Mouse (Mus musculus): ENCODE measurements at regions not wholly inside any gene's neighbourhood (a gene's known extent, or its start where the extent isn't known, plus 50 kb on each side); places are given as distances from the start of the nearest gene placed in this dataset.

DNA sequence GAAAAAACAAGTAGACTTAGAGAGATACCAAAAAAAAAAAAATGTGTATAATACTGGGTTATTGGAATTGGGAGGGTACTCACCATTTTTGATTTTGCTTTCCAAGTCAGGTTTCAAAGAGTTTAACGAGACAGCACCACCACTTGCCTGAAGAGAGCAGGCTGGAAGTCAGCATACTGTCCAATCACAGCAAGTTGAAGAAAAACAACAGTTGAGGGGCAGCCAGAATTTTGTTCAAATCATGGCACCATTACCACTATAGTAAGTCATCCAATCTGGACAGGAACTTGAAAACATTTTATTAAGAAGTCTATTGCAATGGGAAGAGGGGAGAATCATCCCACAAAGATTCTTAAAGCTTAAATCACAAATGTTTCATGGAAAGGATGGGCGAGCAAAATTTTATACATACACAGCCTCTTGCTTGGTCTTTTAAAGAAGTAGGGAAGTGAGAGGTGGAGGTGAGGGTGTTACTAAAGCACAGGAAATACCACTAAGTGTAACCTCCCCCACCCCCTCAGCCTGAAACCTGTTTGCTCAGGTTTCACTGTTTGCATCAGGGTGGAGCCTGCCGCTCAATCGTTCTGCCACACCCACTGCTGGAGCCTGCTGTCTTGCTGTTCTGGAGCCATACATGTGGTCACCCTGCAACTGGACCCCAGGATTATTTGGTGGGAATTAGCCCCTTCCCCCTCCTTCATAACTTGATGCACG lies 170.7 kb upstream of the 4933412E24Rik start:
- H3K79me2 ChIP-seq (ENCODE audit: control insufficient read depth, insufficient read depth, low read length, poor library complexity) = no peaks in the 10 kb centered on the region
- no peak overlapping the region for H3K27ac ChIP-seq (ENCODE audit: control insufficient read depth, low read depth, low read length)
- H3K4me1 ChIP-seq (ENCODE audit: control insufficient read depth in 1 of 2, insufficient read depth in 2 of 2, low read length in 2 of 2) = no peaks in the 10 kb centered on the region
- H3K27me3 ChIP-seq (ENCODE audit: control insufficient read depth in 1 of 2, insufficient read depth in 2 of 2, low read length in 2 of 2) = no peaks in the 10 kb centered on the region
- H3K9ac ChIP-seq (ENCODE audit: control insufficient read depth, low read depth, low read length, poor library complexity, severe bottlenecking) = no peak overlapping the region
- H3K36me3 ChIP-seq (ENCODE audit: control insufficient read depth in 1 of 2, insufficient read depth in 2 of 2, low read length in 2 of 2) = no peaks in the 10 kb centered on the region
- TF ChIP-seq BHLHE40 (IDR thresholded peaks at IDR 0.05; ENCODE audit: borderline replicate concordance, low read depth, low read length) = no peak
- TF ChIP-seq POLR2A (IDR thresholded peaks at IDR 0.05; ENCODE audit: control insufficient read depth in 1 of 2, insufficient read depth in 1 of 2, low read depth in 1 of 2, low read length in 2 of 2, poor library complexity in 1 of 2) = no peak
- TF ChIP-seq HCFC1 (IDR thresholded peaks at IDR 0.05; ENCODE audit: low read depth, low read length) = no peak
- no peak for TF ChIP-seq UBTF (IDR thresholded peaks at IDR 0.05; ENCODE audit: borderline replicate concordance, insufficient read depth, low read depth, low read length)
- TF ChIP-seq MYB (IDR thresholded peaks at IDR 0.05; ENCODE audit: low read depth, low read length) = no peak
- no peak for TF ChIP-seq SMC3 (IDR thresholded peaks at IDR 0.05; ENCODE audit: low read depth, low read length)
- no peak for TF ChIP-seq RAD21 (IDR thresholded peaks at IDR 0.05; ENCODE audit: low read depth, low read length)
- TF ChIP-seq ETS1 (IDR thresholded peaks at IDR 0.05; ENCODE audit: low read depth, low read length) = no peak
- TF ChIP-seq MAZ (IDR thresholded peaks at IDR 0.05; ENCODE audit: low read depth, low read length) = no peak
- TF ChIP-seq SIN3A (IDR thresholded peaks at IDR 0.05; ENCODE audit: low read length) = no peak
- TF ChIP-seq MXI1 (IDR thresholded peaks at IDR 0.05; ENCODE audit: low read depth, low read length) = no peak
- no peaks in the 10 kb centered on the region for H3K9me3 ChIP-seq (replicated peaks; ENCODE audit: insufficient read depth, low read length)
- H3K4me3 ChIP-seq (ENCODE audit: control insufficient read depth in 1 of 2, insufficient read depth in 1 of 2, low read depth in 2 of 2, low read length in 2 of 2) = no peak overlapping the region
- no peak for DNase-seq (ENCODE audit: low read depth, low spot score)

GRCm38 (mm10) chr15:60141554-60142070 lies 125.2 kb upstream of the 4933412E24Rik start:
- DNase-seq (ENCODE audit: low read depth, low spot score) = peak; percentile 9
- Histone ChIP-seq H3K9me3 (replicated peaks; ENCODE audit: insufficient read depth, low read length) (no peaks in the 10 kb centered on the region), H3K27me3 (ENCODE audit: control insufficient read depth in 1 of 2, insufficient read depth in 2 of 2, low read length in 2 of 2) (no peaks in the 10 kb centered on the region), H3K27ac (ENCODE audit: control insufficient read depth, low read depth, low read length) (no peak overlapping the region), H3K79me2 (ENCODE audit: control insufficient read depth, insufficient read depth, low read length, poor library complexity) (no peaks in the 10 kb centered on the region), H3K9ac (ENCODE audit: control insufficient read depth, low read depth, low read length, poor library complexity, severe bottlenecking) (no peak overlapping the region), H3K4me3 (ENCODE audit: control insufficient read depth in 1 of 2, insufficient read depth in 1 of 2, low read depth in 2 of 2, low read length in 2 of 2) (no peak overlapping the region), H3K4me1 (ENCODE audit: control insufficient read depth in 1 of 2, insufficient read depth in 2 of 2, low read length in 2 of 2) (no peaks in the 10 kb centered on the region), H3K36me3 (ENCODE audit: control insufficient read depth in 1 of 2, insufficient read depth in 2 of 2, low read length in 2 of 2) (no peaks in the 10 kb centered on the region)
- no peak for TF ChIP-seq TBP (IDR thresholded peaks at IDR 0.05; ENCODE audit: low read depth, low read length)
- TF ChIP-seq MAFK (IDR thresholded peaks at IDR 0.05; ENCODE audit: borderline replicate concordance, low read depth, low read length) = no peak
- no peak for TF ChIP-seq MXI1 (IDR thresholded peaks at IDR 0.05; ENCODE audit: low read depth, low read length)
- no peak for TF ChIP-seq RAD21 (IDR thresholded peaks at IDR 0.05; ENCODE audit: low read depth, low read length)
- no peak for TF ChIP-seq POLR2A (IDR thresholded peaks at IDR 0.05; ENCODE audit: control insufficient read depth in 1 of 2, insufficient read depth in 1 of 2, low read depth in 1 of 2, low read length in 2 of 2, poor library complexity in 1 of 2)
- TF ChIP-seq ETS1 (IDR thresholded peaks at IDR 0.05; ENCODE audit: low read depth, low read length) = no peak
- no peak for TF ChIP-seq CHD1 (IDR thresholded peaks at IDR 0.05; ENCODE audit: low read depth, low read length)
- TF ChIP-seq CTCF (IDR thresholded peaks at IDR 0.05 in 2 of 3, conservative IDR thresholded peaks at IDR 0.05 in 1 of 3; ENCODE audit: control insufficient read depth in 1 of 3, insufficient read depth in 1 of 3, low read depth in 2 of 3, low read length in 3 of 3, poor library complexity in 1 of 3, severe bottlenecking in 1 of 3) = no peak
- no peak for TF ChIP-seq ZMIZ1 (IDR thresholded peaks at IDR 0.05; ENCODE audit: low read depth, low read length)
- TF ChIP-seq ZNF384 (IDR thresholded peaks at IDR 0.05; ENCODE audit: low read depth, low read length) = no peak
- no peak for TF ChIP-seq HCFC1 (IDR thresholded peaks at IDR 0.05; ENCODE audit: low read depth, low read length)
- no peak for TF ChIP-seq MAZ (IDR thresholded peaks at IDR 0.05; ENCODE audit: low read depth, low read length)
- no peak for TF ChIP-seq TCF12 (IDR thresholded peaks at IDR 0.05; ENCODE audit: low read depth, low read length)
- no peak for TF ChIP-seq EP300 (IDR thresholded peaks at IDR 0.05; ENCODE audit: low read depth in 1 of 2, low read length in 2 of 2)
- TF ChIP-seq NRF1 (IDR thresholded peaks at IDR 0.05; ENCODE audit: insufficient read depth, low read depth, low read length, poor library complexity, severe bottlenecking) = no peak
- TF ChIP-seq SIN3A (IDR thresholded peaks at IDR 0.05; ENCODE audit: low read length) = no peak

Measured in MEL (cell line).